Mouse (Mus musculus) lung, postnatal 0 days (tissue): Measurements from ENCODE around the gene Klhl7.

Source experiments
- CTCF ChIP-seq: IDR thresholded peaks from 2 replicates; pipeline ENCODE4 v1.5.1; 2016; ENCODE audit warnings: antibody characterized with exemption, mild to moderate bottlenecking
- EP300 ChIP-seq: IDR thresholded peaks from 2 replicates; pipeline ENCODE4 v1.6.1; 2016; ENCODE audit warnings: antibody characterized with exemption, mild to moderate bottlenecking, control low read depth

- TF ChIP-seq CTCF (no peak), EP300 (no peak)
Measured at GRCm38 (mm10) chr5:24202492-24202891, 102.1 kb downstream of the Klhl7 start.
